Mouse (Mus musculus) v-Abl transformed pro-B cells (cell line): ENCODE data around the gene Cars.

Experiments used
- in situ Hi-C, 2 experiments: fragments of 400-800 bp; cut with MboI; formaldehyde crosslinking; loops; one replicate each; pipeline ENCODE4 v1.15.1; 2025; ENCODE audit not compliant: unreplicated experiment in 2 of 2

Cars gene

DNA sequence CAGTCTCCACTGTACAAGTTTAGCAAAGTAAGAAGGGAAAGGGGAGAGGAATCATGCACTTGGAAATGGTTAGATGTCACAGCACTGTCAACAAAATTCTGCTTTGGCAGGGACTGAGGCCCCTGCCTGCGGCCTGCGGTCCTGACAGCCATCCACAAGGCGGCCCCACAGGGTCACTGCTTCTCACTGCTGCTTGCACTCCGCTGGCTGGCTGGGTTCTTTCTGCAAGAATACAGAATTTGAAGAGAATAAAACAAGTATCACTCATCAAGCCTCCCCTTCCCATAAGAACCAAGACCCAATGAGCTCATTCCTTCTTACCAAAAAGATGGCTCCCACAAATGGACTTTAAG is 85.5 kb downstream of the Cars start:
- in situ Hi-C loops = no loop called here

DNA sequence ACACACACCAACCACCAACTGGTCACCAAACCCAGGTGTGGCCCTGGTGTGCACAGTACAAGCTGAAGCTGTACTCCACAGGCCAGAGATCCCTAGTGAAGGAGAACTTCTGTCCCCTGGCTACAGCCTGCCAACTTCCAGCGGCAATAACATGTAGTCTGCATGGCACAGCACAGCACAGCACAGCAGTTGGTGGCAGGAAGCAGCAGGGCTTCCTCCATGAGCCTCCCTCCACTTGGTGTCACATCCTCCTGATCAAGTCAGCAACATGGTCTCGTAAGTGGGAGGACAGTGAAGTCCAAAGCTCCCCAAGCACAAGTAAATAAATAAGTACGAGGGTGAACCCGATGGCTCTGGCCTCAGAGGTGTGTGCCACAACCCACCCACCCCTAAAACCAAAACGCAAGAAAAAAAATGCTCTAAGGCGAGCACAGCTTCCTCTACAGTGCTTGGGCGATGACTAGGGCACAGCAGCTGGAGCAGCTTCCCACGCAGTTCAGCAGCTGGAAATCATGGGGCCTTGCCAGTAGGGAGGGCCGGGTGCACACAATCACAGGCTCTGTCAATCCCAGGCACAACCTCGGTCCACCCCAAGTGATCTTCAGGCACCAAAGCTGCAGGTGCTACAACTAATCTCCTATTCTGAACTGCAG is 86.0 kb downstream of the Cars start:
- in situ Hi-C loops = no loop called here

DNA sequence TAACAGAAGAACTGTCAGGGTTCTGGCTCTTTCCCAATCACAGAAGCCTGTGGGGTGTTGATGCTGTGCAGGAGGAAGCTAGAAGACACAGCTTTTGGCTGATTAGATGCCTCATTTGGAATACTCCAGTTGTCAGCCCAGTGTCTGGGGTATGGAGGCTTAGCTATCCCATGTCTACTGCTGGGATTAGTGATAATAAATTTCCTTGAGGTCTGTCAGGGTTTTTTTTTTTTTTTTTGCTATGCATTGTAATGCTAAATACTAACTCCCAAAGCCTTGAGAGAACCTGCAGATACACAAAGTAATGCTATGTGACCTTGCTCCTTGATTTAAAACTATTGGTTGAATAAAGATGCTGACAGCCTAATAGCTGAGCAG is 88.6 kb downstream of the Cars start:
- in situ Hi-C loops = no loop called here

DNA sequence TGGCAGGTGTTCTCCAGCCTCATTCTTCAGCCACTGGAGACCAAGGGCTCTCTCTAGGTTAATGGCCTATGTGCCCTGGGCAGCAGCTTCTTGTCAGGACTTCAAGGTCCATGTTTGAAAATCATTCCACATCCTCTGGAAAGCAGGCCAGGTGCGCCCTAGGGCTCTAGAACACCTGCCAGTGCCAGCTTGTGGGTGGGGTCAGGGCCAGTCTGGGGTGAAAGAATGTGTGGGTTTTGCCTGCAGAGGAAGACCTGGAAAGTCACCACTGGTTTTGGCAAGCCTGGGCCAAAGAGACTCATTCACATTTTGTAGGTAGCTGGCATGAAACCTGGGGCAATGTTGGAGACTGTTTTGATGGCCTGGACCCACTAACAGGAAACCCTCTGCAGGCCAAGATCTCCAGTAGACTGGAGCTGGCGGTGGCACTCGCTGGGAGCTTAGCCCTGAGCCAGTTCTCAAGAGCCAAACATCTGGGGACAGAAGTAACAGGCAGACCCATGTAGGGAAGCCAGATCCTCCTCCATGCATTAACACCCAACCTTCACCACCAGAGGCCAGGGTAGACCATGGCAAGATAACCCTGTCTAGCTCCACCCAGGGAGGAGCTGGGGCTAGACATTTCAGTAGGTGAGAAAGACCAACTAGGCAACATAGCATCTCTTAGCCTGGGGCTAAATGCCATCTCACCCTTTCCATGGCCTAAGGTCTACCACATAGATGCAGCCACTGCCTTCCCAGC is 89.1 kb downstream of the Cars start:
- in situ Hi-C loops = no loop called here

DNA sequence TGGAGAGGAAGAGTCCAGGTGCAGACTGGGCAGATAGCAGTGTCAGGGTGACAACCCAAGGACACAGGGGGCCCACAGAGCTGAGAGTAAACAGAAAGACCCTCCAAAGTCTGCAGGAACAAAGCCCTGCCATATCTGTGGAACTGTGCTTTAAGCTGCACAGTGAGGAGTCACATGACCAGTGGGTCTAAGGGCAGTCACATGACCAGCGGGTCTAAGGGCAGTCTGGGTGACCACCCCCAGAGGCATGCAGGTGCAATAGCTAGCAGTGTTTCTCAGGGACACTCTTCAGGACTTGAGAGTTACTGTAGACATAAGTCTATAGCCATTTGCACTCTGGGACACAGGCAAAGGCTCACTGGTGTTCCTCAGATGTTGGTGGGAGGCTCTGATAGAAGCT is 90.3 kb downstream of the Cars start:
- in situ Hi-C loops = no loop called here
